Mouse (Mus musculus): Measurements from ENCODE around the gene Shank2.

Shank2 gene

GRCm38 (mm10) chr7:144030796-144031195 is 29.1 kb downstream of the Shank2 start:
- no peak for DNase-seq

DNA sequence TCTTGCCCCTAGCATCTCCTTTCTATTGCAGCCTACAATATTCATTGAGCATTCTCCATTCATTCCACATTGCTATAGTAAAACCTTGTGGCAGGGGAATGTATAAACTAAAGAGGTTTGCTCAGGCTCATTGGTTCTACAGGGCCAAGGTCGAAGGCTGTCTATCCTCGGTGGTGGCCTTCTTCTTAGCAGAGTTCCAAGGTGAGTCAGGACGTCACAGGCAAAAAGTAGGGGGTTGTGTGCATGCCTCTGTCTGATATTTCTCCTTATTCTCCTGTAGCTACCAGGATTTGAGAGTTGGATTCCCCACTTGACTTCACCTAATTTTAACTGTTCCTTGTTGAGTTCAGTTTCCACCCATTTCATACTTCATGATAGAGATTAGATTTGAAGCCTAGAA is 29.9 kb downstream of the Shank2 start:
- no peak for DNase-seq

DNA sequence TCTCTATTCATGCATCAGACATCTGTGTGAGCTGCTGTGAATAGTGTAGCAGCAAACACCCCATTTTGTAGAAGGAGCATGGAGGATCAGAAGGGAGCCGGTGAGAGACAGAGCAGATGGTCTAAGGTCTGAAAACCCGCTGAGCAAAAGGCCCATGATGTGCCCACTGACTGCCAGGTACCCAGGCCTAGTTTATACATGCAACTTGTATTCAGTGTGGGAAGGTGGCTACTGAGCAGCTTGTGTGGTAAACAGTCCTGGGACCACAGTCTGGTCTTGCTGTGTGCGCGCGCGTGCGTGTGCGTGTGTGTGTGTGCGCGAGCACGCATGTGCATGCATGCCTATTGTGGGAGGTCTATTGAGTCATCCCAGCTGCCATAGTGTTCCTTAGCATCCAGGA is 35.8 kb downstream of the Shank2 start:
- DNase-seq, result no peak

GRCm38 (mm10) chr7:144037966-144038669 is 36.4 kb downstream of the Shank2 start:
- peak; percentile 35 to 58 for DNase-seq

DNA sequence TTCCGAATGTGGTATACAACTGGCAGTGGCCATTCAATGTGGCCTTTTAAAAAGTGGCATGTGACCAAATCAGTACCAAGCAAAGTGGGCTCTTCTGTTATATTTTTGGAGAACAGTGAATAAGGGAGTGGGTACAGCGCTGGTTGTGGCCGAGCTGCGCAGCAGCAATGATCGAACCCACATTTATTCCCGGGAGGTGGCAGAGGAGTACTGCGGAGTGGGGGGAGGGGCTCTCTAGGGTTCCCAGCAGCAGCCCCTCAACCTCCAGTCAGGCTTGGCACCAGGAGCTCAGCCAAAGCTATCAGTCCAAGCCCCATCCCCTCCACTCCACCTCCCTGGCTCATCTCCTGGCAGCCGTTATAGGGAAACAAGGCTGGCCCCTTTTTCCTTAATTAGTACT is 37.0 kb downstream of the Shank2 start:
- no peak for DNase-seq

- DNase-seq, result no peak
Observed at GRCm38 (mm10) chr7:144040328-144040727, 38.6 kb downstream of the Shank2 start.

GRCm38 (mm10) chr7:144052076-144052475 is 50.3 kb downstream of the Shank2 start:
- DNase-seq, result peak; percentile 23 to 53

- no peak for DNase-seq
Observed at GRCm38 (mm10) chr7:144055188-144055587, 53.5 kb downstream of the Shank2 start.

DNA sequence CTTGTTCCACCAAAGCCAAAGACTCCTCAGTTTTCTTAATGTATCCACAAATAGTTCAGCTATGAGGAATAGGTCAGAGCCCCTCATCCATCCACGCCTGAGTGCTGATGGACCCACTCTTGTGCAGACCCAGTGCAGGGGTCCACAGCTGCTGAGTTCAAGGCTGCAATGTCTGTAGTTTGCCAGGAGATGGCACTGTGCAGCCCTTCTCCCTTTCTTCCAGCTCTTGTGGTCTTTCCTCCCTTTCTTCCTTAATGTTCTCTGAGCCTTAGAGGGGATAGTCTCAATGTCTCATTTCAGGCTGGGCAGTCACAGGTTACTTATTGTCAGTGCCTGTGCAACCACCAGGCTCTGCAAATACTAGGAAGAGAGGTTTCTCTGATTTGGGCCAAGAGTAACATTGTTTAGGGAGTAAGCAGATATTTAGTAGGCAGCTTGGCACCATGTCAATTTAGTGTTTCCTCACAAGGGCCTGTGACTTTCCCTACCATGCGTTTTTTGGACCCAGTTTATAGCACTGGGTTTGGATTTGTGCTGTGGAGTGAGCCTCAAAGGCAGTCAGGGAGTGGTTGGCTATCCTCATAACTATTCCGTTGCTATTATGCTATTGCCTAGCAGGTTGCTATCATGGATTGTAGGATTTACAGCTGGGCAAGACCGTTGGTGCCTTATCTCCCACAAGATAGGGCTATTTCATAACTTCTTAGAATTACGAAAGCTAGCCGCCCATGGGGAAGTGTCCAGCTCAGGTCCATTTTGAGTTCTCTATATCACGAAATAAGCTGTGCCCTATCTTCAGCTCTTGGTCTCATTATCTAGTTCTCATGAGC is 54.2 kb downstream of the Shank2 start:
- DNase-seq, result peak in 1 of 2 experiments; percentile 21

DNA sequence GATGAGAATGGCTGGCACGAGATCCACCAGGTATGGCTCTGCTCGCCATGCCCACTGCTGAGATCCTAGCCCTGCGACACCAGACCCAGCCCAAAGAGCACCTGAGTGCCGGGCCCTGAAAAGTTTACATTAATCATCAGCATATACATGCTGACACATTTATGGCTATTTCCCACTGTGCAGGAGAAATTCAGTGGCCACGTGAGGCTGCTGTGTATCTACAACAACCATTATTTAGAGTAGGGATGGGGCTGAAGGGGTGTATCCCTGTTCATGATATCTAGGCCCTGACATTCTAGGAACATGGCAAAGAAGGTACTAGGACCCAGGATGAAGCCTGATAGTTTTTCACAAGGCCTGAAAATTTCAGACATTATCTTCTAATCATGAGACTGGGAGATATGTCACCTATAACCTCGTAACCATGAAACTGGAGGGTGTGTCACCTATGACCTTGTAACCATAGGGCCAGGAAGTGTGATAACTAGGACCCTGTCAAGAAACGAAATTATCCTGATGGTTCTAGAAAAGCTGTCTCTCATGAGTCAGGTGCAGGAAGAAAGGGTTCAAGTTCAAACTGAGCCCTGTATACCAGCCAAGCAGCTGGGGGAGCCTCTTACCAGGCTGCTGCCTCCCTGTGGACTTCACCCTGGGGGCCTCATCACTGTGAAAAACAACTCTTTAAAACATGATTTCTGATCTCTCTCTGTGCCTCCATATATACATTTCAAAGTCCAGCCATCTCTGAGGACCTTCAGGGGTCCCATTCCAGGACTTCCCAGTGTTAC is 68.6 kb downstream of the Shank2 start:
- no peak for DNase-seq

GRCm38 (mm10) chr7:144072219-144072618 is 70.5 kb downstream of the Shank2 start:
- DNase-seq, result no peak

DNA sequence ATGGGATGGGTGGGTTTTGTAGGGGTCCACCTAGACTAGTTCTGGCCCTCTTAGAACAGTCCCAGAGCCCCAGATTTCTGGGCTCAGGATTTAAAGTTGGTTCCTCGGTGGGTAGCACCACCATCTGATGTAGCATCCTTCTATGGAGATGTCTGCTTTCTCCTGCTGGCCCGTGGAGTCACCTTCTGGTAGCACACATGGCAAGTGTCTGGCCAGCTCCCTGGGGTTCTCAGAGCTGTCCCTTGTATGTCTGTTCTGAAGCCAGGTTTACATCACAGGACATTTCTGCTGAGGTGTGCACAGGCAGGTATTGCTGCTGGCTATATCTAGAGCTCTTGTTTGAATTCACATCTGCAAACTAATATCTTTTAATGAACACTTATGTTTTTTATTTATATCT is 71.1 kb downstream of the Shank2 start:
- DNase-seq, result no peak

GRCm38 (mm10) chr7:144074718-144075117 is 73.0 kb downstream of the Shank2 start:
- peak; percentile 61 to 72 for DNase-seq

DNA sequence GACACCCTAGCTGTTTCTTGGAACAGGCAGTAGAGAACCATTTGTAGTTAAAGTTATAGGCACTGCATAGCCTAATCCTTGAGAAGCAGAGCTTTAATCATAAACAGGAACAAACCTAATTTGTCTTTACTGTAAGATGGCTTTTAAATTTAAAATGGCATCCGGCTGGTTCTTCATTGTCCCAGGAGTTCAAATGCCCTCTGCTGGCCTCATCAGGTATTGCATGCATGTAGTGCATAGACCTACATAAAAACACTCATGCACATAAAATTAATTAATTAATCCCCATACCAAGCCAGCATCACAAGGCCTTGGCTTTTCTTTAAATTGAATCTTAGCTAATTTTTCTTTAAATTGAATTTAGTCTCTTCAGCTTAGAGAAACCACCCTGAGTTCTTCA is 76.9 kb downstream of the Shank2 start:
- peak in 1 of 2 experiments; percentile 35 for DNase-seq

GRCm38 (mm10) chr7:144079861-144080260 is 78.1 kb downstream of the Shank2 start:
- no peak for DNase-seq

- peak; percentile 36 to 45 for DNase-seq
Observed at GRCm38 (mm10) chr7:144081448-144081847, 79.7 kb downstream of the Shank2 start.

- DNase-seq, result no peak
Observed at GRCm38 (mm10) chr7:144081963-144082362, 80.2 kb downstream of the Shank2 start.

DNA sequence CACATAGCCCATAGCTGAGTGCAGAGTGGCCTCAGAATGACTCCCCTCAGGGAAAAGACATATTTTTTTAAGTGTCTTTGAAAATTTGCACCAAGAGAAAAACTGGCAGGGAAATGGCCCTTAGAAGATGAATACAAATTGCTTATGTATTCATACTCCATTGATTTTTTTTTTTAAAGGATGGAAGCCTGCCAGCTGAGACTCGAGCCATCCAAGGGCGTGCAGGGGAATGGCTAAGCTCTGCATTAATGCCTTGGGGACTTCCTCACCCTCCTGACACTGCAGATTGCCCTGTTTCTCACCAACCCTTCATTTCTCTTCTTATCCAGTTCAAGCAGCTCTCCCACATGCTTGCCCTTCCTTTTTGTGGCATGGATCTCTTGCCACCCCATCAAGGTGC is 85.5 kb downstream of the Shank2 start:
- DNase-seq, result no peak

DNA sequence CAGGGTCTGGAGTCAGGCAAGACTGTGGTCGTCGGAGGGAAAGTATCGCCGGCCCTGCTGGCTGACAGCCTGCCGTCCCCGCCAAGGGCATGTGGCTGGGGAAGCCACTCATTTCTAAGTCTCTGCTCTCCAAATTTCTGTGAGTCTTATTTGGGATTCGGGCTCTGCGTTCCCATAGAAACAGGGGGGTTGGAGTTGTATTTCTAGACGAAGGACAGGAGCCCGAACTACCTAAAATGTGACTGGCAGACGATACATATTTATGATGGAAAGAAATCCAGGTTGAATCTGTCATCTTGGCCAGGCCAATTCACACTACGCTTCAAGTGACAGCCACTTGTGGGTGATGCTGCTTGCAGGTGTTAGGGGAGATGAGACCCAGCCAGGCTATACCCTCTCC is 92.4 kb downstream of the Shank2 start:
- no peak for DNase-seq

- peak in 1 of 2 experiments; percentile 18 for DNase-seq
Observed at GRCm38 (mm10) chr7:144097314-144097713, 95.6 kb downstream of the Shank2 start.

GRCm38 (mm10) chr7:144102222-144102980 is 100.7 kb downstream of the Shank2 start:
- no peak for DNase-seq

GRCm38 (mm10) chr7:144105952-144106351 is 104.2 kb downstream of the Shank2 start:
- DNase-seq, result no peak
